Mouse (Mus musculus) left cerebral cortex, adult 9 months (tissue): ENCODE results near the gene Ccdc43.
"Not testable (repeated sequence)": the region's sequence is repeated elsewhere in the genome, so short reads cannot be mapped to it uniquely, and the experiment has no call there.

Experiments
- DNase-seq, 2 experiments: peaks; one replicate each; pipeline ENCODE4 v3.0.0; 2022; ENCODE audit warnings: low spot score in 2 of 2

Ccdc43 gene

DNA sequence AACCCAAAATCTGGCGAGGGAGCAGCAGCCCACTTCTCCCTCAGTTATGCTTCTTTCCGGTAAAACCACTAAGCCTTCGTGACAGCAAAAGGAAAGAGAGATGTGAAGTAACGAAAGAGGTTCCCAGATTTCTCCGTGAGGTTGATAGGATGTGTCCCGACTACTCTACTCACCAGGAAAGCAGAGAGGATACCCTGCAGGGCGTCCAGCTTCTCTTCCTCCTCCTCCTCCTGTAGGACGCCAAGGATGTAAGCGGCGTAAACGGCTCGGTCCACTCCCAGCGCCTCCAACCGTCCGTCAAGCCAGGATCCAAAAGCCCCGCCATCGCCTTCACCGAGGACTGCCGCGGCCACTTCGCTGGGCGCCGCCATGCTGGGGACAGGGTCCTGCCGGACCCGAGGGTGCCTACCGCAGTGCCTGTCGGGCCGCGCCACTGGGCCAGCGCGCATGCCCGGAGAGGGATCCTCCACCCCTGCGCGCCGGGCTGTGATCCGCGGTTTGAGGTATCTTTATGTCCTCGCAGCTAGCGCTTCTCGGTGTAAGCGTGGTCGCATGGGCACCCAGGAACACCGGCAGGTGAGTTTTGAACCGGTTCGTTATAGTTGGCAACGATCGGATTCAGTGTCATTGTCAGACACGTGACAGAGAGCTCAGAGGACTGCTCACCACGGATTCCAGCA is at the start of gene Ccdc43:
Ccdc43 (minus strand) TSS at position 445 of the 680 bp plus-strand sequence.
- peak; percentile 59 to 83 for DNase-seq

- no peak for DNase-seq
Observed at GRCm38 (mm10) chr11:102744746-102745145, 47.2 kb upstream of the Ccdc43 start.

GRCm38 (mm10) chr11:102742843-102743242 is 45.3 kb upstream of the Ccdc43 start:
- DNase-seq, result no peak

GRCm38 (mm10) chr11:102742066-102742465 is 44.5 kb upstream of the Ccdc43 start:
- no peak for DNase-seq

- no peak for DNase-seq
Observed at GRCm38 (mm10) chr11:102741129-102741950, 43.8 kb upstream of the Ccdc43 start.

- DNase-seq, result no peak
Observed at GRCm38 (mm10) chr11:102740634-102741033, 43.1 kb upstream of the Ccdc43 start.

- DNase-seq, result peak; percentile 36 to 84
Observed at GRCm38 (mm10) chr11:102739278-102739966, 41.8 kb upstream of the Ccdc43 start.

DNA sequence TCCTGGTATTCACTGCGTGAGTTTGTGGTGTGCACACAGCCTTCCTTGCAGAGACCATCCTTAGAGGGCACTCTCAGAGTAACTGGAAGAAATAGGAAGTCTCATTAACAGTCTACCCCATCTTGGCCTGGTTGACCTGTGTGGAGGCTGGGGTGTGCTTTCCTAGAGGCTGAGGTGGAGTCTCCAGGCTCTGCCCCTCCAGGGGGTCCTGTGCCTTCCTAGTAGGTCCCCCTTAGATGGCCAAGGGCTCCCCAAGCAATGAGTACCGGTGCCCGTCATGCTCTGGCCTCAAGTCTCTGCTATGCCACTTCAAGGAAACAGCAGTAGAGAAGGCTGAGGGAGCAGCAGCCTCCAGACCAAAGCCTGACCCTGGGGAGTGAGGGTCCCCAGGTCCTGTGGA is 40.5 kb upstream of the Ccdc43 start:
- no peak for DNase-seq

DNA sequence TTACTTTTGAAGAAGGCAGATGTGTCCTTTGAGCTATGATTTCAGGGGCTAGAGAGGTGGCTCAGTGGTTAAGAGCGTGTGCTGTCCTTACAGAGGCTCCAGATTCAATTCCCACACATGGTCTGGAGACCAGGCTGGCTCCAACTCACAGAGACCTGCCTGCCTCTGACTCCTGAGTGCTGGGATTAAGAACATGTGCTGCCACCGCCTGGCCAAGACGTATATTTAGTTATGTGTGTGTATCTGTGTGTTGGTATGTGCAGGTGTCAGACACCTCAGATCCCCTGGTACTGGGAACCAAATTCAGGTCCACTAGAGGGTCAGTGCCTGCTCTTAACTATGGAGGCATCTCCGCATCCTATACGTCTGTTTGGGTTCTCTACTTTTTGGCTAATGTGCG is 37.4 kb upstream of the Ccdc43 start:
- no peak for DNase-seq

DNA sequence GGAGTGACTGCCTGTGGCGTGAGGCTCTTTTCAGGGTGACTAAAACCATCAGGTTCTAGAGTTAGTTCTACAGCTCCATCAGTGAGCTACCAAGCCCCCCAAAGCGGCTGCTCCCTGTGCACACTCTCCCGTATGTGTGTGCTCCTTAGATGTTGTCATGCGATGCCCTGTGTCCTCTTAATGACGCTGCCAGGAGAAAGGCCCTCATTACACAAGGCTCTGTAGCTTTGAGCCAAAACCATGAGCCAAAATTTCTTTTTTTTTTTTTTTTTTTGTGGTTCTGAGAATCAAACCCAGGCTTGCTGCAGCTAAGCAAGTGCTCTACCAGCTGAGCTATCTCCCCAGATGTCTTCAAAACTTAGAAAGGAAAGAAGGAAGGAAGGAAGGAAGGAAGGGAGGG is 35.6 kb upstream of the Ccdc43 start:
- no peak for DNase-seq

GRCm38 (mm10) chr11:102731366-102731765 is 33.8 kb upstream of the Ccdc43 start:
- DNase-seq, result no peak

DNA sequence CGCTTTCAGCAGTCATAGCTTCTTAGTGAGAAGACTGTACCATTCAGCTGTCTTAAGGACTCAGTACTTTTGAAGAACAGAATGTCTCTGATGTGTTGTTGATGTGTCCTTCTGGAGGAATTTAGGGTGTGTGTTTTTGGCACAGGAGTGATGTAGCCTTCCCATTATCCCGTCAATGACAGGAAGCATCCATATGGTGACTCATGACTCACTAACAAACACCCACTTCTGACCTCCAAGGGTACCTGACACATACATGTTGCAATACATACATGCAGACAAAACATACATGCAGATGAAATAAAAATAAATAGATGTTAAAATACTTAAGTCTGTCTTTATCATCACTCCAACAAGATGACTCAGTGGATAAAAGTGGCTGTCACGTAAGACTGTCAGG is 32.3 kb upstream of the Ccdc43 start:
- DNase-seq, result no peak

GRCm38 (mm10) chr11:102728614-102729013 is 31.0 kb upstream of the Ccdc43 start:
- DNase-seq, result peak in 1 of 2 experiments; percentile 47

- DNase-seq, result no peak
Observed at GRCm38 (mm10) chr11:102725574-102725973, 28.0 kb upstream of the Ccdc43 start.

GRCm38 (mm10) chr11:102716135-102716534 is 18.6 kb upstream of the Ccdc43 start:
- DNase-seq, result no peak

DNA sequence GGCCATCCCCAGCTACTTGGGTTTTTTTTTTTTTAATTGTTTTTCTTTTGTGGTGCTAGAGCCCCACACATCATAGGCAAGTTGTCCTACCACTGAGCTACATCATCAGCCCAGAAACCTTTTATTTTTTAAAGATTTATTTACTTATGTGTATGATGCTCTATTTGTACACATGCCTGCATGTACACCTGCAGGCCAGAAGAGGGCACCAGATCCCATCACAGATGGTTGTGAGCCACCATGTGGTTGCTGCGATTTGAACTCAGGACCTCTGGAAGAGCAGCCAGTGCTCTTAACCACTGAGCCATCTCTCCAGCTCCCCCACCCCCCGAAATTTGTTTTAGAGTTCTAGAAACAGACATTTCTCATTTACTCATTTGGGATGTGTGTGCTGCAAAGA is 17.0 kb upstream of the Ccdc43 start:
- DNase-seq, result not testable (repeated sequence)

GRCm38 (mm10) chr11:102712411-102712810 is 14.8 kb upstream of the Ccdc43 start:
- no peak for DNase-seq

DNA sequence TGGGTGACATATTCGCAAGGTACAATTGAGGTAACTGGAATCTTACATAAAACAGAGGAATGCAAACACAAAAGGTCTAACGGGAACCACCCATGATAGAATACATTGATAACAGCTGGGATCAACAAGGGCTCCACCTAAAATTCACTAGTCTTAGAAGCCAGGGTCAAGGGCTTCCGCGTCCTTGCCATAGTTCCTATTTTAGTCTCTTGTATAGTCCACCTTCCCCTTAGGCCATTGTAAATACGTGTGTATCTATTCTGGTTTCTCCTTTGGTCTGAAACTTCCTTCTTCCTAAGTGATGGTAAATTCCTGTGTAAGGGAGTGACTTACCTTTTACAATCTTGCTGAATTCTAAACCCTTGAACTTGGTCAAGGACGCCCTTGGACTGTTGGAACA is 4.6 kb upstream of the Ccdc43 start:
- not testable (repeated sequence) for DNase-seq

- DNase-seq, result no peak
Observed at GRCm38 (mm10) chr11:102698018-102698476, 465 bp upstream of the Ccdc43 start.

DNA sequence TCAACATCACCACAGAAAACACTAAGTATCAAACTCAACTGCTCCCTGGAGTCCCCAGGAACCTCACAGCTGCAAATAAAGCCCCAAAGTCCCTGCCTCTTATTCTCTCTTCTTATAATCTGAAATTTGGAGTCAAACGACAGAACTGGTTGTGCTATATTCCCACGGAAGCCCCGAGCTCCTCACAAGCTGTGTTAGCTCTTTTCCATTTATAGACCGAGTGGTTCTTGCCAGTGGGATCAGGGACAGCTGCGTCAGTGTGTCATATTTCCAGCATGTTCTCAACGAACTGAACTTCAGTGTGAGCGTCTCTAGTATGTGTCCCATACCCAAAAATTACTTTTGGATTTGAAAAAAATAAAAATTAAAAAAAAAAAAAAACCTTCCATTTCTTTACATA is 2.3 kb downstream of the Ccdc43 start:
- DNase-seq, result no peak

- peak in 1 of 2 experiments; percentile 80 for DNase-seq
Observed at GRCm38 (mm10) chr11:102690162-102690561, 7.4 kb downstream of the Ccdc43 start.
